Mouse (Mus musculus): ENCODE measurements at regions not wholly inside any gene's neighbourhood (a gene's known extent, or its start where the extent isn't known, plus 50 kb on each side); places are given as distances from the start of the nearest gene placed in this dataset.
"Not testable (repeated sequence)": the region's sequence is repeated elsewhere in the genome, so short reads cannot be mapped to it uniquely, and the experiment has no call there.

DNA sequence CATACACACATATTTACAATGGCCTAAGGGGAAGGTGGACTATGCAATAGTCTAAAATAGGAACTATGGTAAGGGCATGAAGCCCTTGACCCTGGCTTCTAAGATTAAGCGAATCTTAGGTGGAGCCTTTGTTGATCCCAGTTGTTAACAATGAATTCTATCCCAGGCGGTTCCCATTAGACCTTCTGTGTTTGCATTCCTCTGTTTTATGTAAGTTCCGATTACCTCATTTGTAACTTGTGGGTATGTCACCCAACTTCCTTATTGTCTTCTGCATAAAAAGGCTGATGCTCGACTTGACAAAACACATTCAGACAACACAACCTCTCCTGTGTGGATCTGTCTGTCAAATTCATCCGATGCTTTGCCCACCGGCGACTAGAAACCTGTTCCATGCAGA, 335.6 kb downstream of the Gm11232 start:
- DNase-seq (ENCODE audit: low spot score in 2 of 2), result not testable (repeated sequence)

- no peak for DNase-seq (ENCODE audit: low spot score in 2 of 2)
These were observed 347.9 kb downstream of the Gm11232 start for GRCm38 (mm10) chr4:71409867-71410266.

DNA sequence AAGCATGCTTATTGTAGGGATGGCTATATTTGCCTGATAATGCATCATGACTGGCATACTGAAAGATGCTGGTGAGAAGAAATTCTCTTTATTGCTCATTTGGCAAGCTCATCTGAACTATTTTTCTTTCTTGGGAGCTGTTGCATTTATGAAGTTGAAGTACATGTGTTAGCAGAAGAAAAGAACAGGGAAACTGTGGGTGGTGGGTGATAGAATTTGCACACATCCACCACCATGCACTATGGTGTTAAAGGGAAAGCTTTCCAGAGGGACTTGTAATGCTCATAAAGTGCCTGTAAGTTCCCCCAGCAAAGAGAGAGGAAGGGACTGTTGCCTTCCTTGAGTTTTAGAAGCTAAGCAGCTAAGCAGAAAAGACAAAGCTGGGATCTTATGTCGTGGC, 367.3 kb downstream of the Gm11232 start:
- peak in 1 of 2 experiments; percentile 6 for DNase-seq (ENCODE audit: low spot score in 2 of 2)

DNA sequence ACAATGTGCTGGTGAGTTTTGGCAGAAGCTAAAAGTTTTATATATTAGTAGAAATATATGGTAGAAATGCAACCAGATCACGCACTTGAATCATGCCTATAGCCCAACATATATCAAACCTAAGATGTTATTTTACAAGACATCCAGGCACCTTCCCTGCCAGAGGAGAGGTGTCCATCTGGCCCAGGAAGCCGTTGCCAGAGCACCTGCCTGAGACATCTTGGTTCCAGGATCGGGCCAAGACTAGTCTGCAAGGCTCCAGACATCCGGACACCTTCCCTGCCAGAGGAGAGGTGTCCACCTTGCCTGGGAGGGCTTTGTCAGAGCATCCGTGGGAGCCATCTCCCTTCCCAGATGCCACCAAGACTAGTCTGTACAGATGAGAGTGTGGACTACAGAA, 388.5 kb downstream of the Gm11232 start:
- no peak for DNase-seq (ENCODE audit: low spot score in 2 of 2)

GRCm38 (mm10) chr4:71363761-71364160, 394.0 kb downstream of the Gm11232 start:
- DNase-seq (ENCODE audit: low spot score in 2 of 2), result no peak

DNA sequence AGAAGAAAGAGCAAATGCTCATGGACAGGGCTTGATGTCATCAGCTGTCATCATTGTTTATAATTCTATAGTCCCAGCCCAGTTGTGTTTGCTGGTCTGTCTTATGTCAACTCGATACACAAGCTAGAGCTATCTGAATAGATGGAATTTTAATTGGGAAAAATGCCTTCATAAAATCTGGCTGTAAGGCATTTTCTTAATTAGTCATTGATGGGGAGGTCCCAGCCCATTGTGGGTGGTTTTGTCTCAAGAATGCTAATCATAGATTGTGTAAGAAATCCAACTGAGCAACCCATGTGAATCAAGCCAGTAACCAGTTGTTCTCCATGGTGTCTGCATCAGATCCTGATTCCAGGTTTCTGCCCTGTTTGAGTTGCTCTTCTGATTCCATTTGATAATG, 400.1 kb downstream of the Gm11232 start:
- no peak for DNase-seq (ENCODE audit: low spot score in 2 of 2)

- no peak for DNase-seq (ENCODE audit: low spot score in 2 of 2)
These were observed 401.1 kb downstream of the Gm11232 start for GRCm38 (mm10) chr4:71356714-71357113.

DNA sequence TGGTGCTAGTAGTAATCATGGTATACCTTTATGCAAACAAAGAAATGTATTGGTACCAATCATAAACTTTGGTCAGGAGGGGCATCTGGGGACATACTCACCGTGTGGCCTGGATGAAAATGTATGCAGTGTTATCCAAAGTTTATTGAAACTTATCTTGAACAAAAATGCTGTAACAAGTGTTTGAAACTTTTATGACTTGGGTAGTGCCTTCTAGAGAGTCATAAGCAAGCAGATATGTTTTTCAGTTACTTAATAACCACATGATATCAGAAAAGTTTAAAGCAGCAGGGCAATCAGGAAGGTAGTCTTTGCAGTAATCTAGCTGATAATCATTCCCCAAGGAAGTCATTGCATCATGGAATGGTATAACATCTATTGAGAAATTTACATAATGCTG, 401.5 kb downstream of the Gm11232 start:
- DNase-seq (ENCODE audit: low spot score in 2 of 2), result no peak

DNA sequence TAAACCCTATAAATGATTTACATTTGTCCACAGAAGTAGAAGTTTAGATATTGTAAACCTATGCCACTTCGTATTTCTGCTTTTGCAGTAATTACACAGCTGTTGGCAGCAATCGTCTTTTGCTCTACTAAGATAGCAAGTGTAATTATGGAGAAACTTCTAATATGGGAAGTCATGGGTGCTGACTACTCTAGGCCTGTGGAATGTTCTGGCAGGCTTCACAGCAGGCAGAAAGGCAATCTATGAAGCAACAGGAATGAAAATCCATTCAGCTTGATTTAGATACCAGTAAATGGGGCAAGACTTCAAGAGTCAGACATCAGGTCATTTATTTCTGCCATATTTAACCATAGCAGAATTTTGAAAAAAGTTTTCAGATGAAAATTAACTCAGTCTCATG, 405.9 kb downstream of the Gm11232 start:
- no peak for DNase-seq (ENCODE audit: low spot score in 2 of 2)

DNA sequence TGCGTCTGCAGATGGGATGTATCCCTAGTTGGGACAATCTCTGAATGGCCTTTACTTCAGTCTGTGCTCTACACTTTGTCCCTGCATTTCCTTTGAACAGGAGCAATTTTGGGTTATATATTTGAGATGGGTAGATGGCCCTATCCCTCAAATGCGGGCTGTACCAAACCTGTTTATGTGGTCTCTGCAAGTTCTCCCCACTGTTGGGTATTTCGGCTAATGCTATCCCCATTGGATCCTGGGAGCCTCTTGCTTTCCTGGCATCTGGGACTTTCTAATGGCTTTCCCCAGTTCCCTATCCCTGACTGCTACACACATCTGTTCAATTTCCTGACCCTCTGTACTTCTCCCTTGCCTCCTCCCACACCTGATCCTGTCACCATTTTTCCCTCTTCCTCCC, 414.7 kb downstream of the Gm11232 start:
- DNase-seq (ENCODE audit: low spot score in 2 of 2), result no peak

- DNase-seq (ENCODE audit: low spot score in 2 of 2), result no peak
These were observed 419.2 kb downstream of the Gm11232 start for GRCm38 (mm10) chr4:71338582-71338981.

DNA sequence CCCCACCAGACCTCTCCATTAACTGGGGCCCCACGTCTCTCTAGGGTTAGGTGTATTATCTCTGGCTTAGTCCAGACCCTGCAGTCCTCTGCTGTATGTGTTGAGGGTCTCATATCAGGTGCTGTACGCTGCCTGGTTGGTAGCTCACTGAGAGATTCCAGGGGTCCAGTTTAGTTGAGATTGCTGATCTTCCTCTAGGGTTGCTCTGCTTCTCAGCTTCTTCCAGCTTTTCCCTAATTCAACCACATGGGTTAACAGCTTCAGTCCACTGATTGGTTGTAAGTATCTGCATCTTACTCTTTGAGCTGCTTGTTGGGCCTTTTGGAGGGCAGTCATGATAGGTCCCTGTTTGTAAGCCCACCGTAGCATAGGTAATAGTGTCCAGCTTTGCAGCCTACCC, 425.1 kb downstream of the Gm11232 start:
- DNase-seq (ENCODE audit: low spot score in 2 of 2), result no peak

DNA sequence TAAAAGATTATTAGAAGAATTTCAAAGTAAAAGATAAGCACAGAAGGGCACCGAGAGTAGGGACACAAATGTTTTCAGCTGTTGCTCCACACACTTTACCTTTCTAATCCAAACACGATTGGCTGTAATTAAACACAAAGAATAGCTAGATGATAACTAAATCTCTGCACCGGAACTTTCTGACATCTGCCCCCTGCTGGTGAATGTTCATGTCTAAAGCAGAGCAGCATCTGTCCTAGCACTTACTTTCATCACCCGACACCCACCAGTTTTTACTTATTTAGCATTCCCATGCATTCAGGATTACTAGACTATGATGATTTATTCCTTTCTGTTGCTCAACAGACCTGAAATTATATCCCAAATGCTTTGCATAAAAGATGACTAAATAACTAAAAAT, 425.7 kb downstream of the Gm11232 start:
- DNase-seq (ENCODE audit: low spot score in 2 of 2), result peak in 1 of 2 experiments; percentile 3

DNA sequence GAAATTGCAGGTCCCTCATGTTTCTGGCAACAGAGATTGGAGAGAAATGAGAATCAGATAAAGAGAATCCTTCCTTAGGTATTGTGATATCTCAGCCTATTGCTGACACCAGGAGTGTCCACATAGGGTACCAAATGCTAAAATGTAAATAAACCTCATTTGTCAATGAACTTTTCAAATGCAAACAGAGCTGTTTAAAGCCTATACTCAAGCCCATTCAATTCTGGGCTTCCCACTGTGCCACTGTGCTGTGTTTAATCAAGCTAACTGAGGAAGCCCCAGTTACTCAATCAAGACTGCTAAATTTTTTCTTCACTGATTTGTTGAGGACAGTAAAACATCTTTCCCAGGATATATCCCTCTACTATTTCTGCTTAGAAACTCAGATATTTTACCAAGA, 441.2 kb downstream of the Gm11232 start:
- no peak for DNase-seq (ENCODE audit: low spot score in 2 of 2)

DNA sequence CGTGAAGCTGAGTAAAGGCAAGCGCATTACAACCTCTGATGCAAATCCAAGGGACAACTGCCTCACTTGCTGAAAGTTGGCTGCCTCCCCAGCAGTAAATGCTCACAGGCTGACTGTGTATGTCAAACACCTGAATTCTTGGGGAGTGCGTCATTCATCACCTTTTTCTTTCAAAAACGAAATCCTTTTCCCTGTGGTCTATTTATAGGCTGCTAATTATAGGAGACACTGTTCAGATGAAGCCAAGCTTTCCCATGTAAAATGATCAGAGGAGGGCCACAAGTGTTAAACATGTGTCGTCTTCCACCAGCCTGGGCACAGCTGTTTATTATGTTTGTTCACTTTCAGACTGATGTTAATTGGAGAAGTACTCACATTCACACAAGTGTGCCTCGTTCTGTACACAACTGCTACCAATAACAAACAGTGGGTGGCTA, 450.6 kb downstream of the Gm11232 start:
- no peak for DNase-seq (ENCODE audit: low spot score in 2 of 2)

DNA sequence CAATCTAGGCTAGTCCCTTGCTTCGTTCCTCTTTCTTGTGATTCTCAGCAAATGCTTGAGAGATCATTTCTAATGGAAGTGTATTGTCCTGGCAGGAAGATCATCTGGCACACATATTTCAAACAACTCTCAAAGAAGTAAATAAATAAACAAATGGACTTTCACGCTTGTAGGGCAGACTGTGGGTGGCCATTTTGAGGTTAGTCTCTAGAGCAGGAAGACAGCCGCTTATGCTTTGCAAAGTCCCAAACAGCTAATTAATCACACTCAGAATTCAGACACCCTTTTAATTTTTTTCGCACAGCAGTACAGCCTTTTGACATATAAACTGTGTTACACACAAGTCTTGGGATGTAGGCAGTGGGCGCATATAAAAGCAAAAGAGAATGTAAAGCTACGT, 451.1 kb downstream of the Gm11232 start:
- no peak for DNase-seq (ENCODE audit: low spot score in 2 of 2)

DNA sequence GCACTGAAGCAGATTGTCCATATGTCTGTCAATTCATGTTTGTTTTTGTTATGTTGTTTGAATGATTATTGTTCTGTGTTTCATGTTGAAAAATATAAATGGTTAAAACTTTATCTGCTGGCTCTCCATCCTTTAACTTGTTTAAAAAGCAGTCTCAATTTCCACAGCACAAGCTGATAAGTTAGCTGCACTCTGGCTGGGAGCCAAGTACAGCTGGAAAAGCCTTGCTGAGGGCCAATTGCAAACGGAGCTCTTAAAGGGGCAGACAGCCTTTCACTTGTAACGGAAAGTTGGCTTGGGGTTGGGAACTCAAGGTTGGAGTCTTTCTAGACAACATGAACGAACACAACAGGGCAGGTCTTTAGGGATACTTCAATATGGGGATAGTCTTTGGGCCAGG, 462.0 kb downstream of the Gm11232 start:
- DNase-seq (ENCODE audit: low spot score in 2 of 2), result not testable (repeated sequence)

DNA sequence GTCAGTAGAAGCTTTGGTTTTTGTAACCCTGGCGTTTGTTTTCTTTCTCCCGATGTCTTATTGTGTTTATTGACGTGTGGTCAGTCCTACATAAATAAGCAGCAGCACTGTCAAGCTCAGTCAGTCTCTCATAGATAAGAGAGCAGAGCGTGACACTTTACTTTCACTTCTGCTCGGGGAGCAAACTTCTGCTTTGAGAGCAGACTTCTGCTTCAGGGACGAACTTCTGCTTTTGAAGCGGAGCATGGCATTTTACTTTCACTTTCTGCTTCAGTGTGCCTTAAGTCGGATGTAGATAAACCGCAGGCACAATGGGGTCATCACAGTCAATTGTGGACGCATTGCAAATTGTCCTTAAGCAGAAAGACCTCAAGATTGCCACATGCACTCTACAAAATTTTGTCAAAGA, 466.0 kb downstream of the Gm11232 start:
- DNase-seq (ENCODE audit: low spot score in 2 of 2), result no peak

GRCm38 (mm10) chr4:71291111-71291740, 466.5 kb downstream of the Gm11232 start:
- not testable (repeated sequence) for DNase-seq (ENCODE audit: low spot score in 2 of 2)

DNA sequence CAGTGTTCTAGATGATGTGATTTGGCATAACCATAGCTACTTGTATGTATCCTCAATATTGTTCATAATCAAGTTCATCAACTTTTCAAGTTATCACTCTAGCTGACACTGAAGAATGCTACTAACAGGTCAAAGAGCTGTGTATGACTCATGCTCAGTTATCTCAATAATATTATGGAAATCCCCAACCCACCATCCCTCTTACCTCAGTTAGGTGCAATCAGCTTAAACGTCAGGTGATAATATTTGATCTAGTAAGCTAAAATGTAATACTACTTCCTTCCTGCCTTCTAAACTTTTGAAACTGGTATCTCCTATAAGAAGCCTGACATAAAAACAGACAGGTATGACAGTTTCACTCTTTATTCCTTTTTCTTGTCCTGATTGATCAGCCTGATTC, 474.6 kb downstream of the Gm11232 start:
- no peak for DNase-seq (ENCODE audit: low spot score in 2 of 2)

GRCm38 (mm10) chr4:71279710-71280109, 478.1 kb downstream of the Gm11232 start:
- DNase-seq (ENCODE audit: low spot score in 2 of 2), result no peak

GRCm38 (mm10) chr4:71259897-71260296, 497.9 kb downstream of the Gm11232 start:
- no peak for DNase-seq (ENCODE audit: low spot score in 2 of 2)

DNA sequence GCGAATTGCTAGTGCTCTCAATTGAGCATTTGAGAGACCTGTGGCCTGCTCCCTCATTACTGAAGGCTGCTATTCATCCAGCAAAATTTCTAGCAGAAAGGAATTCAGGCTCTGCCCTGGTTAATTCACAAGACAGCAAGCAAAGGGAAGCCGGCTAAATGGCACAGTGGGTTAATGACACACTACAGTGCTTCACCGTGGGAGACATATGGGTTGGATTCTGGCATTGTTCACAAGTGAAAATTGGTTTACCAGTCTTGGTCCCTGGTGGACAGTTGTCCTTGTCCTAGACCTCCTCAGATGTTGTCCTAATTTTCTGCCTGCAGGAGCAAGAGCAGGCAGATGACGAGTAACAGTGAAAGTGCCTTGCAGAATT, 527.3 kb downstream of the Gm11232 start:
- DNase-seq (ENCODE audit: low spot score in 2 of 2), result no peak

DNA sequence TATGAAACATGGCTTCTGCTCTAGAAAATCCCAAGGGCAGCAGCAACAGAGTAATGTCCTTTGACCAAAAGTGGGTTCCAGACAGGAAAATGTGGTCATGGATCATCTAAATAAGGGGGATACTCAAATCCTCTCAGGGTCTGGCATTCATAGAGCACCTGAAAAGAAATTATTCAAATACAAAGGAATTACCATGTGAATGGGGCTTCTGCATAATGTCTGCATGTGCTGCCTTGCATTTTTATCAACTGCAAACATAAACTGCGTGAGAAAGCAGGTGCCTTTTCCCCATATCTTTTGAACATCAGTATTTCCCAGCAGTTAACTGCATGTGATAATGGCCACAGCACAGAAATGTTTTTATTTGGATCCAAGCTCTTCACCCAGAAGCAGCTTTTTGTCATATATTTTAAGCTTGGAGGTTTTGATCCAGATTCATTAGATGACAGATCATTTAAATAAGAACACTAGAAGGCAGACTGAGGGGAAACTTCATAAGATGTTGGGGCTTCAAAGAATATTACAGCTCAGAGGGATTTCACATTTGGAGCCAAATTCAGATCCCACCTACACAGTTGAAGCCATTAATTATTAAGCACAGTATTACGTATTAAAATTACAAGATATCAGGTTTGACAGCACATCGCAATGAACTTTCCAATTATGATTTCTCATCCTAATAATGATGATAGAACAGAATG, 527.8 kb downstream of the Gm11232 start:
- no peak for DNase-seq (ENCODE audit: low spot score in 2 of 2)
